Mouse (Mus musculus): Measurements from ENCODE around the gene Ciao2b. TPM values are rescaled to one million over a fixed set of nuclear protein-coding genes. Genes with fewer than 3 reads are reported as not detected.

Ciao2b gene
- total RNA-seq, 2 experiments from 2014 or later, result 41.0 to 41.3 TPM

Other genes starting within 250 kb of the Ciao2b start
- gene Cmtm4, start 246.2 kb downstream of the Ciao2b start, total RNA-seq (2021), result 10 to 100 TPM; 35.4 to 37.8 TPM
- 100 to 1,000 TPM; 108 to 128 TPM for gene Dync1li2, start 198.9 kb downstream of the Ciao2b start, total RNA-seq (2021)
- under 1 TPM; 0.09 to 0.12 TPM for gene Terb1, start 132.1 kb downstream of the Ciao2b start, total RNA-seq (2021)
- gene Nae1, start 107.3 kb downstream of the Ciao2b start, total RNA-seq (2021), result 10 to 100 TPM; 30.4 to 35.0 TPM
- gene Car7, start 107.3 kb downstream of the Ciao2b start, total RNA-seq (2021), result 1 to 10 TPM; 3.0 to 3.2 TPM
- 10 to 100 TPM; 25.1 to 32.4 TPM for gene Pdp2, start 50.5 kb downstream of the Ciao2b start, total RNA-seq (2021)
- gene Cdh16, start 17.6 kb downstream of the Ciao2b start, total RNA-seq (2021), result under 1 TPM; 0.12 to 0.66 TPM
- 1 to 10 TPM; 5.6 to 9.1 TPM for gene Rrad, start 10.6 kb downstream of the Ciao2b start, total RNA-seq (2021)
- gene Ces2a, start 92.0 kb upstream of the Ciao2b start, total RNA-seq (2021), result 10 to 100 TPM in 1 of 2 experiments, 1 to 10 TPM in 1; 8.1 to 18.5 TPM
- gene Ces2b, start 189.6 kb upstream of the Ciao2b start, total RNA-seq (2021), result 1 to 10 TPM; 5.1 to 9.9 TPM
- gene Ces2c, start 205.1 kb upstream of the Ciao2b start, total RNA-seq (2021), result under 1 TPM in 1 of 2 experiments, not detected in 1; 0.42 TPM